Mouse (Mus musculus) kidney, adult 2 months (tissue): ENCODE data around the gene Plcxd2. TPM values are rescaled to one million over a fixed set of nuclear protein-coding genes. Genes with fewer than 3 reads are reported as not detected.

Experiments
- DNase-seq: peaks from one replicate; pipeline ENCODE4 v3.0.0; 2021
- H3K27ac ChIP-seq: fragments of 200-500 bp; 2 replicates; pipeline ENCODE4 v1.5.1; 2012; ENCODE audit warnings: low read depth, low read length, control low read depth, inconsistent platforms; ENCODE audit not compliant: insufficient read depth
- H3K27me3 ChIP-seq: fragments of 200-500 bp; replicated peaks from 2 replicates; pipeline ENCODE4 v1.6.1; 2012; ENCODE audit warnings: mild to moderate bottlenecking, moderate library complexity, low read length, inconsistent platforms; ENCODE audit not compliant: control insufficient read depth, insufficient read depth
- H3K36me3 ChIP-seq: fragments of 200-500 bp; 2 replicates; pipeline ENCODE4 v1.6.1; 2012; ENCODE audit warnings: mild to moderate bottlenecking, moderate library complexity, low read length, inconsistent platforms; ENCODE audit not compliant: control insufficient read depth, insufficient read depth
- H3K4me1 ChIP-seq: fragments of 200-500 bp; 2 replicates; pipeline ENCODE4 v1.6.1; 2011; ENCODE audit warnings: low read length; ENCODE audit not compliant: control insufficient read depth, insufficient read depth
- H3K4me3 ChIP-seq: fragments of 200-500 bp; 2 replicates; pipeline ENCODE4 v1.5.1; 2011; ENCODE audit warnings: mild to moderate bottlenecking, low read depth, low read length, control low read depth; ENCODE audit not compliant: insufficient read depth
- CTCF ChIP-seq: fragments of 200-500 bp; conservative IDR thresholded peaks from 2 replicates; pipeline ENCODE4 v1.5.1; 2011; ENCODE audit warnings: low read depth, mild to moderate bottlenecking, control low read depth, low read length, moderate library complexity, mixed read lengths; ENCODE audit not compliant: insufficient read depth, insufficient read length
- POLR2A ChIP-seq: fragments of 200-500 bp; IDR thresholded peaks from one replicate; pipeline ENCODE4 v1.6.1; 2011; ENCODE audit warnings: low read depth, low read length, control low read depth
- WGBS: fragments of 180-500 bp; shearing (Covaris S2); methylation state at CpG from one replicate; pipeline ENCODE4 v1.1.7; 2018; 5-methylcytosine and 5-hydroxymethylcytosine counted together
- polyA plus RNA-seq: library from polyadenylated mRNA; depleted of rRNA; stranded (reverse); fragments of >200 nt; gene quantifications from 2 replicates; pipeline ENCODE4 v1.2.3, GENCODE M21; 2012

The Plcxd2 gene
- polyA plus RNA-seq, 1 experiment: 1.4 TPM

DNA sequence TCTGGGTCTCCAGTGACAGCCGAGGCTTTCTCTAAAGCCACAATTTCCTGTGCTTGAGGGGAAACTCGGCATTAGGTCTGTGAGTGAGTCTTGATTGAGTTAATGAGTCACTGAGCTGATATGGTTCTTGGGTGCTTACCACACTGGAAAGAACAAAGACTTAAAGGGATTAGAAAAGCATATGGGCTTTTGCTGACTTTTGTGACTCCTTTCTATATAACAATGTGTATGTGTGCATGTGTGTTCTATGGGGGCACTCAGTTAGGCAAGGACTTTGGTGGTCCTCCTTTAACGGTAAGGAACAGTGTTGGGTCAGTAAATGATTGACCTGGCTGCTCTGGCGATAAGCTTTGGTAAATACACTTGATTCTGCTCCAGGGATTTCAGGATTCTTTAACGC, 57.5 kb downstream of the Plcxd2 start:
- 14% methylated on average over 5 of the region's 5 CpGs for WGBS
- no peaks in the 10 kb centered on the region for H3K27me3 ChIP-seq
- H3K36me3 ChIP-seq: peaks cover 6% of the 10 kb centered on the region; the same call in 1 of the 2 replicates
- H3K4me3 ChIP-seq: peak overlapping the region; percentile 66
- H3K27ac ChIP-seq: peak overlapping the region; percentile 100
- peaks cover 14% of the 10 kb centered on the region for H3K4me1 ChIP-seq
- TF ChIP-seq POLR2A (no peak), CTCF (no peak)
- DNase-seq: peak; percentile 78

DNA sequence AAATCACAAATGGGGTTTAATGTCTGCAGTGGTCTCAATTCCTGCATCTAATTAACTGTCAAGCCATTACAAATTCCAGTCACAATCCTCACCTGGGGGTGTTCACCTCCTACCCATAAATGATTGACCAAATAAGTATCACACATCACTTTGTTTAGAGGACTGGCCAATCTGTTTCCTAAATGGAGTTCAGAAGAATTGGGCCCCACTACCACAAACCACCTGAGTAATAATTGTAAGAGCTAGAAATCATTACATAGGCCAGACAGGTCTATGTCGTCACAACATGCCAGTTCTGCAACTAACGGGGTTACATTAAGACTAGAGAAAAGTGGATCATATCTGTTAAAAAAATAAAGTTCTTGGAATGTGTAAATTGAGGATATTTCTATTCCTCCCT, 58.0 kb downstream of the Plcxd2 start:
- Histone ChIP-seq H3K36me3 (peaks cover 6% of the 10 kb centered on the region; the same call in 1 of the 2 replicates), H3K27ac (peak overlapping the region; percentile 100), H3K4me3 (peak overlapping the region; percentile 66; the same call in 1 of the 2 replicates), H3K27me3 (no peaks in the 10 kb centered on the region), H3K4me1 (peaks cover 17% of the 10 kb centered on the region)
- WGBS: 31% methylated on average over 2 of the region's 2 CpGs
- no peak for TF ChIP-seq POLR2A
- no peak for TF ChIP-seq CTCF
- peak; percentile 83 for DNase-seq

DNA sequence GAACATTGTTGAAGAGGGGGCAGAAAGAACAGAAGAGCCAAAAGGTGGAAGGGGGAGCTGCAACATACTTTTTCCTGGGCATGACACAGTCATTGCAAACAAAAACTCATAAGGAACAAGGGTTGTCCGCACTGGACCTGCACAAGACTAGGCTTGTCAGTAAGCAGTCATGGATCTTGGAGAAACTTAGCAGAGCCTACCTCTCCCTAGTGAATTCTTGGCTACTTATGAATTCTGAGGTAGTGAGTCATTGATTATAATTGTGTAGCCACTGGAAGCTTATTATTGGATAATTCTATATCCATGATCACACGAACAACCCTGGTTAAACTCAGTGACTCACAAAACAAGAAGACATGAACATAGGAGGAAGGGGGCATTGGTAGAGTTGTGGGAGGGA, 63.7 kb downstream of the Plcxd2 start:
- 66% methylated on average over 2 of the region's 2 CpGs for WGBS
- peak overlapping the region; percentile 99 for H3K27ac ChIP-seq

DNA sequence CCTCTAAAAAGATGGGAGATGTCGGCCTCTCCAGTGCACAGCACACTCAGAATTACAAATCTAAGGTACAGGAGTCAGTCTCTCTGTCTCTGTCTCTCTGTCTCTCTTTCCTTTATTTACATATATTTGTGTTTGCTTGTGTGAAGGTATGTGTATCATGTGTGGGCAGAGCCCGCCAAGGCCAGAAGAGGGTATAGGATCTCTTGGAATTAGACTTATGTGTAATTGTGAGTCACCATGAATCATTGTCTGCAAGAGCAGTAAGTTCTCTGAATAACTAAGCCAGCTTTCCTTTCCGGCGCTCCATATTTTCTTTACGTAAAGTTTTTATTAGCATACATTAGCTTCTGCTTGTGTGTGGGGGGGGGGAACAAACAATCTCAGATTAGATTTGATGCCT, 64.4 kb downstream of the Plcxd2 start:
- Histone ChIP-seq H3K36me3 (peaks cover 6% of the 10 kb centered on the region; the same call in 1 of the 2 replicates), H3K27ac (peak overlapping the region; percentile 99), H3K4me1 (peaks cover 27% of the 10 kb centered on the region; the same call in 1 of the 2 replicates), H3K4me3 (peak overlapping the region; percentile 48), H3K27me3 (no peaks in the 10 kb centered on the region)
- TF ChIP-seq CTCF (no peak), POLR2A (no peak)
- DNase-seq: no peak
- WGBS: 48% methylated on average over 5 of the region's 5 CpGs

More for the DNA sequence above, 63.7 kb downstream of the Plcxd2 start:
- DNase-seq: peak; percentile 36
- Histone ChIP-seq H3K4me3 (peak overlapping the region; percentile 51), H3K4me1 (peaks cover 34% of the 10 kb centered on the region), H3K36me3 (peaks cover 6% of the 10 kb centered on the region; the same call in 1 of the 2 replicates), H3K27me3 (no peaks in the 10 kb centered on the region)
- TF ChIP-seq POLR2A (no peak), CTCF (no peak)

DNA sequence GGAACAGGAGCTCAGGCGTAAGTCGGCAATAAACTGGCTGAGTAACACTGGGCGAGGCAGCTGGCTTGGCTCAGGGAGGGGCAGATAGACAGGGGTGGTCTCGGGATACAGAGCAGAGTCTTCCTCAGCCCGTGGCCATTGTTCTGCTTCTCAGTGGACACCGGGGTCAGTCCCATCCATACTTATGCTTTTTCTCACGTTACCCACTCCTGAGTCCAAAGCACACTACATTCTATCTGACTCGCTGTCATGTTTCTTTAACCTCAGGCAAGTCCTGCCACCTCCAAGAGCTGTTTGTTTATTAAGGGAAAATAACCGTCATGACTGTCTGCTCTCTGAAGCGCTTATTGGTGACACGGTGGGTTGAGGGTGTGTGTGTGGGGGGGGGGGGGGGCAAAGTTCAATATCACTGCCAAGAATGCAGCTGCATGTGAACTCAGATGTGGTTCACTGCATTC, 64.8 kb downstream of the Plcxd2 start:
- Histone ChIP-seq H3K27ac (peak overlapping the region; percentile 99), H3K4me1 (peaks cover 27% of the 10 kb centered on the region; the same call in 1 of the 2 replicates), H3K36me3 (peaks cover 6% of the 10 kb centered on the region; the same call in 1 of the 2 replicates), H3K27me3 (no peaks in the 10 kb centered on the region), H3K4me3 (peak overlapping the region; percentile 38)
- TF ChIP-seq CTCF (no peak), POLR2A (no peak)
- WGBS: 27% methylated on average over 11 of the region's 11 CpGs
- DNase-seq: peak; percentile 82

DNA sequence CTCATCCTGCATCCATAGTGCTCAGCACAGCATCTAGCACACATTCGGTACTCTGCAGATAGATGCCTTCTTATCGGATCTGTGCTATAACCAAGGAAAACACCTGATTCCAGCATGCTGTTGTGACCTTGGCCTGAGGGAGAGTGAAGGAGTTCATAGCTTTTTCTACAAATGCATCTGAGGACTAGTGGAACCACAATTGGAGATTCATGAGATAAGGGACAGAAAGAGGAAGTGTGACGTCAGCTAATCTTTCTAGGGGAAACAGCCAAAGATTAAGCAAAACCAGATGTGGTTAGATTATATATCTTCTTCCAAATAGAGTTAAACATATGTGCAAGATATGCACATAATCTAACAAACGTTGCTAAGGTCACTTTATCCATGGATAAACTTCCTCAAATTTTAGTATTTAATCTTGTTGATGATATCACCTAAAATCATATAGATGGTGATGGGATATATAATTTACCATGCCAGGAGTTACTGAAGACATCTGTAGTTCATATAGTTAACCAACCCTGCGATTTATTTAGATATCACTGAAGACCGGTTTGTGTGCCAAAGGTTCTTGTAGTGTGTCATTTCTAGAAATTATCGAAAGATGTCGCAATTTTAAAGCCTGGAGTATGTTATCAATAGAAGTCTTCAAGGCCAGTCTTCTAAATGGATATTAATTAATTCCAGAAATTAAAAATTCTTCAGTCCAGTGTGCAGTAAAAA, 67.7 kb downstream of the Plcxd2 start:
- no peaks in the 10 kb centered on the region for H3K36me3 ChIP-seq
- no peak for TF ChIP-seq CTCF
- no peak for TF ChIP-seq POLR2A
- no peak overlapping the region for H3K4me3 ChIP-seq
- WGBS: 75% methylated on average over 8 of the region's 8 CpGs
- peak overlapping the region; percentile 50; the same call in 1 of the 2 replicates for H3K27ac ChIP-seq
- no peak for DNase-seq
- H3K4me1 ChIP-seq: peaks cover 22% of the 10 kb centered on the region; the same call in 1 of the 2 replicates
- no peaks in the 10 kb centered on the region for H3K27me3 ChIP-seq

DNA sequence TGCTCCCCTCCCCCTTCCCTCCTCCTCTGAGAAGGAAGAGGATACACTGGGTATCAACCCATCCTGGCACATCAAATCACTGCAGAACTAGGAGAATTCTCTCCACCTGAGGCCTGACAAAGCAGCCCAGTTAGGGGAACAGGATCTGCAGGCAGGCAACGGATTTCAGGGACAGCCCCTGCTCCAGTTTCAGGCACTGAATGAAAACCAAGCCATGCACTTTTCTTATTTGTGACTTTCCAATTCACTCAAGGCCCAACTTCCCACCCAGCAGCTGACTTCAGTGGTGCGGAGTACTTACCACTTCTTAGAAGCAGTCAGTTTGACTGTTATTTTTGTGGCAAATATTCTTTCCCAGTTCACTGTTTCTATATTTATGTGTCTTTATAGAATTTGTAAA, 69.3 kb downstream of the Plcxd2 start:
- no peak for DNase-seq
- H3K27ac ChIP-seq: no peak overlapping the region
- peaks cover 13% of the 10 kb centered on the region; the same call in 1 of the 2 replicates for H3K4me1 ChIP-seq
- H3K4me3 ChIP-seq: no peak overlapping the region
- TF ChIP-seq CTCF: no peak
- TF ChIP-seq POLR2A: no peak
- H3K27me3 ChIP-seq: no peaks in the 10 kb centered on the region
- no peaks in the 10 kb centered on the region for H3K36me3 ChIP-seq
- 93% methylated on average over 2 of the region's 2 CpGs for WGBS
